10 mouse cellular contexts compared by ENCODE assay signal in genomic region chr3:153482098-153482497, GRCm38 (mm10).
DNase-seq lines count a peak whose midpoint lies in the region; ATAC-seq lines count a peak whose summit lies in the region.
"Had no signal": no experiment of that assay in that cellular context is flagged by ENCODE, and none has a peak within 500 bp of the region (broad histone marks: within the 10 kb centered on the region; RNA-seq: fewer than 3 reads in every experiment).

No protein-coding gene starts in this region.

- no peak overlapping the region for H3K27ac ChIP-seq in hindbrain, embryonic 16.5 days (ENCODE audit: low read depth, low read length)
- H3K27ac ChIP-seq in hindbrain, embryonic 10.5 days, result no peak overlapping the region
- H3K27ac ChIP-seq in neural tube, embryonic 15.5 days (replicated peaks), result no peak overlapping the region; the same call in 1 of the 2 replicates
- H3K27ac ChIP-seq: neural tube, embryonic 12.5 days had no signal

- ATAC-seq in hindbrain, embryonic 16.5 days, result no peak
- peak; percentile 35 for ATAC-seq in frontal cortex, adult (ENCODE audit: low TSS enrichment)
- ATAC-seq in neural tube, embryonic 15.5 days (ENCODE audit: low FRiP score), result no peak

- no peak overlapping the region for H3K4me3 ChIP-seq in hindbrain, embryonic 16.5 days (ENCODE audit: low read length)
- no peak overlapping the region for H3K4me3 ChIP-seq in hindbrain, embryonic 10.5 days
- no peak overlapping the region for H3K4me3 ChIP-seq in neural tube, embryonic 15.5 days (replicated peaks)
- H3K4me3 ChIP-seq: neural tube, embryonic 12.5 days had no signal

- H3K9ac ChIP-seq in hindbrain, embryonic 16.5 days (ENCODE audit: low read depth, low read length), result no peak overlapping the region
- H3K9ac ChIP-seq in neural tube, embryonic 15.5 days (replicated peaks), result no peak overlapping the region
- H3K9ac ChIP-seq: neural tube, embryonic 12.5 days had no signal

- 35% methylated on average over 11 of the region's 11 CpGs for WGBS in hindbrain, embryonic 16.5 days
- WGBS in hindbrain, embryonic 10.5 days, result 85% methylated on average over 11 of the region's 11 CpGs
- 35% methylated on average over 11 of the region's 11 CpGs for WGBS in neural tube, embryonic 15.5 days

- no peaks in the 10 kb centered on the region for H3K36me3 ChIP-seq in hindbrain, embryonic 16.5 days (ENCODE audit: control insufficient read depth, insufficient read depth, low read length)
- H3K36me3 ChIP-seq in hindbrain, embryonic 10.5 days, result no peaks in the 10 kb centered on the region
- no peaks in the 10 kb centered on the region for H3K36me3 ChIP-seq in neural tube, embryonic 15.5 days
- H3K36me3 ChIP-seq: neural tube, embryonic 12.5 days had no signal

- H3K9me3 ChIP-seq in hindbrain, embryonic 16.5 days (ENCODE audit: control insufficient read depth, low read length), result no peaks in the 10 kb centered on the region
- H3K9me3 ChIP-seq in hindbrain, embryonic 10.5 days, result no peaks in the 10 kb centered on the region
- H3K9me3 ChIP-seq in neural tube, embryonic 15.5 days (replicated peaks), result no peaks in the 10 kb centered on the region
- H3K9me3 ChIP-seq: neural tube, embryonic 12.5 days had no signal

- H3K4me2 ChIP-seq in hindbrain, embryonic 16.5 days (ENCODE audit: low read length), result peak overlapping the region; percentile 6; the same call in 1 of the 2 replicates
- peak overlapping the region; percentile 22 for H3K4me2 ChIP-seq in neural tube, embryonic 15.5 days
- H3K4me2 ChIP-seq: neural tube, embryonic 12.5 days had no signal

- peaks cover 8% of the 10 kb centered on the region for H3K4me1 ChIP-seq in hindbrain, embryonic 16.5 days (ENCODE audit: control insufficient read depth, insufficient read depth, low read depth, low read length)
- H3K4me1 ChIP-seq in hindbrain, embryonic 10.5 days (replicated peaks), result 0 out of 2 replicates have a peak, but pooled peaks cover 3% of the 10 kb centered on the region
- peaks cover 24% of the 10 kb centered on the region for H3K4me1 ChIP-seq in neural tube, embryonic 15.5 days

- no peaks in the 10 kb centered on the region for H3K27me3 ChIP-seq in hindbrain, embryonic 16.5 days (replicated peaks; ENCODE audit: control insufficient read depth, insufficient read depth, low read length)
- no peaks in the 10 kb centered on the region for H3K27me3 ChIP-seq in hindbrain, embryonic 10.5 days (ENCODE audit: insufficient read depth, poor library complexity, severe bottlenecking)
- no peaks in the 10 kb centered on the region for H3K27me3 ChIP-seq in neural tube, embryonic 15.5 days (replicated peaks)
- H3K27me3 ChIP-seq: neural tube, embryonic 12.5 days had no signal

- no peak for DNase-seq in hindbrain, embryonic 10.5 days (ENCODE audit: low spot score)
- peak; percentile 82 for DNase-seq in layer of hippocampus, adult 9-11 months
- DNase-seq in adrenal gland, postnatal 4 days (ENCODE audit: low spot score in 2 of 2), result no peak
- DNase-seq in ovary, postnatal 10 days (ENCODE audit: low spot score), result no peak
- no peak for DNase-seq in heart, postnatal 4 days
- DNase-seq: adrenal gland, adult 8-10 months had no signal
